Mouse (Mus musculus) frontal cortex, postnatal 14 days (tissue): ENCODE data around the gene Gm884.
"Not testable (repeated sequence)": the region's sequence is repeated elsewhere in the genome, so short reads cannot be mapped to it uniquely, and the experiment has no call there.

Experiments used
- DNase-seq, 2 experiments: peaks; one replicate each; pipeline ENCODE4 v3.0.0; 2022; ENCODE audit warnings: low spot score in 2 of 2

The Gm884 gene

DNA sequence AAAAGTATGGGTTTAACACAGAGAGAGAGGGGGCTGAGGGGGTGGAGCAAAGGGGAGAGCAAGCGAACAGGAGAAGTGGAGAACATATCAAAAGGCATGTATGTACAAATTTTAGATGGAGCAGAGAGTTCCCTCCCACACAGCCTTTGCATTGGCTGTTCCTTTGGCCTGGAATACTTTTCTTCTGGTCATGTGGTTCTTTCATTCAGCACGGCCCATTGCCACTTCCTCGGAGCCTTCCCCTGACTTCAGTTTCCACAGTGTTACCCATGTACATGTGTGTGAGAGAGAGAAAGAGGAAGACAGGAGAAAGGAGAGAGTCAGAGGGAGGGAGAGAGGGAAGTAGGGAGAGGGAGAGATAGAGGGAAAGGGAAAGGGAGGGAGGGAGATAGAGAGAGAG is 14.5 kb upstream of the Gm884 start:
- DNase-seq: no peak

- DNase-seq: no peak
Measured at GRCm38 (mm10) chr11:103634806-103635205, 13.9 kb upstream of the Gm884 start.

DNA sequence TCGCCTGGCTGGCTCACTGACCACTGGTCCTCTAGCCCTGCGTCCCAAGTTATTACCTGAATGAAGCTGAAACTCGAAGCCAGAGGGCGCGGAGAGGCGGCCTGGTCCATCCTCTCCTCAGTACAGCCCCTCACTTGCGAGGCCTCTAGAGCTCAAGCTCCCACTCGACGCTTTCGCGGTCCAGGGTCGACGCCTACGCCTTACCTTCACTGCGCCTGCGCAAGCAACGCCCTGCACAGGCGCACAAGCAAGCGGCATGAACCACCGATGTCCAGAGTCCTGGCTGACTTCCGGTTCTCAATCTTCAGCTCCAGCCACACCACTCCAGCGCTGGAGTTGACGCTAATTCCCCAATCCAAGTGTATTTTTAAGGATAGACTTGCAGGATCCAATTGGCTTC is 6.5 kb upstream of the Gm884 start:
- DNase-seq: no peak

GRCm38 (mm10) chr11:103610772-103611171 is 10.2 kb downstream of the Gm884 start:
- no peak for DNase-seq

- no peak for DNase-seq
Measured at GRCm38 (mm10) chr11:103606611-103607010, 14.3 kb downstream of the Gm884 start.

- DNase-seq: no peak
Measured at GRCm38 (mm10) chr11:103578339-103578738, 42.6 kb downstream of the Gm884 start.

- peak in 1 of 2 experiments; percentile 5 for DNase-seq
Measured at GRCm38 (mm10) chr11:103556021-103556420, 64.9 kb downstream of the Gm884 start.

- DNase-seq: not testable (repeated sequence)
Measured at GRCm38 (mm10) chr11:103534973-103535372, 86.0 kb downstream of the Gm884 start.

DNA sequence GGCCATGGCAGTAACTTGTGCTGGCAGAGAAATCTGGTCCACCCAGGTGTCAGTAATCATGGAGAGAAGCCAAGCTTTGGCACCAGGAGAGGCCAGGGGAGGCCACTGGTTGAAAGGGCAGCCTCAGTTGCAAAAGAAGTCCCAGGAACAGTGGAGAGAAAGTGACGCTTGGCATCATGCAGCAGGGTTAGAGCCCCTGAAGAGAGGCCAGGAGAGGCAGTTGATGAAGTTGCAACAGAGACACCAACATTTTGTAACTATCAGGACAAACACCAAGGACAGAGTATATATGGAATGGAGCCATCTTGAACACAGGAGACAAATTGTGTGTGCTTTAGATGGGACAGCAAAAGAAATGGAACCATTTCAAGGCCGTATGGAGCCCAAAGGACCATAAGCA is 108.8 kb downstream of the Gm884 start:
- DNase-seq: no peak

DNA sequence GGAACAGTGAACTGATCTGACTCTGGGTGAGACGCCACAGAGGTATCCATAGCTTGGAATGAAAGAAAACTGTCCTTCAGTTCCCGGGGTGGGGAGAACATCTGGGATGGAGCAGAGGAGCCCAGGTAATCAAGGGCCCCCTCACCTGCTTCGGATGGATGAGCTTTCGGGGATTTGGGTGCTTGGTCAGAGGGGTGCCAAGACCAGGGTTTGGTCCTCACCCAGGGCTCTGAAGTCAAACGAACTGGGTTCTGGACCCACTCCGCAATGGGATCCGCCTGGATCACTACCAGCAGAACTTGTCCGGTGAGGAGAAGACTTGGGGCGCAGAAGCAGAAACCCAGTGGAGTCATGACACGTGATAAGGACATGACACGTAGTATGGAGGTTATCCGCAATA is 116.4 kb downstream of the Gm884 start, which contains the start of gene Lrrc37a:
Lrrc37a (minus strand) TSS at position 101 of the 400 bp plus-strand sequence.
- DNase-seq: no peak
